Mouse (Mus musculus) right cerebral cortex, adult 18-20 months (tissue): ENCODE data around the gene Slc25a10.

Experiments
- DNase-seq: peaks from one replicate; pipeline ENCODE4 v3.0.0; 2022; ENCODE audit warnings: mixed read lengths

Gene Slc25a10

DNA sequence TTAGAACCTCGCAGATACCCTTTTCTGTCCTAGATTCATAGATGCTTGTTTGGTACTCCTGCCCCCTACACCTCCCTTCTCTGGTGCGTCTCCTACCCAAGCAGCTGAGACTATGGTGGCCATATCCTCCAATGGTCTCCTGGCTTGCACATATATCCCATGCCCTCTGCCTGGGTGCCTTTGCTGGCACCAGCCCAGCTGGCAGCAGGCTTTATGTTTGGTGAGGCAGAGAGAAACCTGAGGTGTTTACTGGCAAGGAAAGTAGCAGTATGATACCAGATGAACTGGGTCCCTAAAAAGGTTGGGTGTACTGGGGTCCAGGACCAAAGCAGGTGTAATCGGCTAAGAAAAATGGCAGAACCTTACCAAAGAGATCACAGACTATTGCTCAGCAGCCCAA, 54.3 kb downstream of the Slc25a10 start:
- DNase-seq = no peak

DNA sequence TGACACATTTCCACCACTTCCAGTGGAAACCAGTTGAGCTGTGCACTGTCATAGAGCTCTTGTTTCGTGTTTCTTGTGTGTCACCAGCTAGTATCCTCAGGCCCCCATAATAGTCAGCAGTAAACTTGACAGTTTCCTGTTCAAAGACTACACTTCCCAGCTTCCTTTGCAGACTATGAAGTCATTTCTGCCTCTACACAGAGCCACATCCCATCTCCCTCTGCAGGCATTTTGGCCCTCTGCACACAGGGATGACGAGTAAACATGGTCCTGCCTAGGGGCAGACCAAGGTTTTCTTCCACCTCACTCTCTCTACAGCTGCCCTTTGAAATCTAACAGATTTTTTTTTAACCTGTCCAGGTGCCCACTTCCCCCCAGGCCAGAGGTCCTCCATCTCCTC, 55.8 kb downstream of the Slc25a10 start:
- DNase-seq = no peak

DNA sequence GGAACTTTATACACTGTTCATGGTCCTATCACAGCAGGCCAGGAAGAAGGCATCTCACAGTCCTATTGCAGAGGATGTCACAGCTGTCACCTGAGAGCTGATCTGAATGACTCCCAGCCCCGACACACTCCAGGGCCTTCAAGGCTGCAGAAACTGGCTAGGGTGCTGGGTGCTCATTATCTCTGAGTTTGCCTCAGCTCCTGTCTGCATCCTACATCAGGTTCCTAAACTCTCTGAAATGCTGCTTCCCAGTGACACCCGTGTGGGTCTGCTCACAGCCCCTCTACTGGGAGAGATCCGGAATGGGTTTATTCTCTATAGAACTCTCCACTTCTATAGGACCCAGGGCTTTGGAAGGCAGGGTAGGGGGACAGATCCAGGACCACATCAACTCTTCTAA, 56.6 kb downstream of the Slc25a10 start:
- no peak for DNase-seq

DNA sequence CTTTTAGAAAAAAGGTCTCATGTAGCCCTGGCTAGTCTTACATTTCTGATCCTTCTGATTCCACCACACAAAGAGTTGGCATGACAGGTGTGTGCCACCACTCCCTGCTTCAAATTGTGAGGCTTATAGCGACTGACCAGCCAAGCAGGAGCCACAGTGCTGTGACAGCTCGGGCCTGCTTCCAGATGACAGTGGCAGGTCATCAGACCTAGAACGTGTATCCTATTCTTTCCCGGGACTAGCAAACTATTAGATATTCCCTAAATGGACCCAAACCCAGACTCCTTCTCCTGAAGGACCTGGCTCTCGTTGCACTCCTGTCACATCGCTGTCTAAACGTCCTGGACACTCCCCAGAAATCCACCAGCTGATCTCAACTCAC, 57.1 kb downstream of the Slc25a10 start:
- DNase-seq = no peak
